Mouse (Mus musculus) 416B (cell line): ENCODE measurements around the gene Dchs2.
"Not testable (repeated sequence)": the region's sequence is repeated elsewhere in the genome, so short reads cannot be mapped to it uniquely, and the experiment has no call there.

Experiments used
- DNase-seq: peaks from one replicate; pipeline ENCODE4 v3.0.0; 2011; ENCODE audit warnings: low read depth

Dchs2 gene

DNA sequence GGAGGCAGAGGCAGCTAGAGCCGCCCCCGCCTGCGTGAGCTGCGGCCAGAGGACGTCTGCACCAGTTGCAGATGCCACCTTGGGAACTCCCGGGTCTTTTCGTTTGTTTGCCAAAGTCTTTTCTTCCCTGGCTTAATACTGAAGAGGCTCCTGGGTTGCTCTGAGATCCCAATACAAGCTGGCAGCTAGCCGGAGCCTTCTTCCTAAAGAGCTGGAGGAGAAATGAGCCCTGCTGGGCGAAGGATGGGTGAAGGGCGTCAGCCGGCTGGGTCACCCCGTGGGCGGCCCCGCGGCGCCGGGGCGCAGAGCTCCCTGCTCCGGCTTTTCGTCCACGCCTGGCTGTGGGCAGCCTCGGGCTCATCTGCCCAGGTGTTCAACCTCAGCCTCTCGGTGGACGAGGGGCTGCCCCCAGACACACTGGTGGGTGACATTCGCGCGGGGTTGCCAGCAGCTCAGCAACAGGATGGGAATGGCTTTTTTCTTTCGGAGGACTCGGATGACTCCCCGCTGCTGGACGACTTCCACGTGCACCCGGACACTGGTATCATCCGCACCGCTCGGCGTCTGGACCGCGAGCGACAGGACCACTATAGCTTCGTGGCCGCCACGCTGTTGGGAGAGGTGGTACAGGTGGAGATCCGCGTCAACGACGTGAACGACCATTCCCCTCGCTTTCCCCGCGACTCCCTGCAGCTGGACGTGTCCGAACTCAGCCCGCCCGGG, at the start of gene Dchs2:
Dchs2 (plus strand) TSS at position 223 of the 723 bp plus-strand sequence.
- no peak for DNase-seq

DNA sequence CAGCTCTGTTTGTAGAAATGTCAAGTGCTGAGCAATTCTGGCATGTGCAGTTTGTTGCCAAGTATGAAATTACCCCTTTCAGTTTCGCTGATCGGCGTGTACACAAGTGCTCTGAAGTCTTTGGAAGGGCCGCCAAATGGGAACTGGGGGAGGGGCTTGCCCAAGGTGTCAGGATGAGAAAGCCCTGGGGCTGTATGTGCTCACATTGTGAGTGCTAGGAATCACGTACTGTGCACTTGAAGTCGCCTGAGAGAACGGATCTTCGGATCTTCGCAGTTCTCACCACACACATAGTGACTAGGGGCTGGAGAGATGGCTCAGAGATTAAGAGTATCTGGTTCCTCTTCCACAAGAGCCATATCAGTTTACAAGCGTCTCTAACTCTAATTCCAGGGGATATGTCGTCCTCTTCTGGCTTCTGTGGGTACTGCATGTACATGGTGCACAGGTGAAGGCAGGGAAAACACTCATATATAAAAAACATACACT, 47.1 kb upstream of the Dchs2 start:
- DNase-seq = peak; percentile 89

DNA sequence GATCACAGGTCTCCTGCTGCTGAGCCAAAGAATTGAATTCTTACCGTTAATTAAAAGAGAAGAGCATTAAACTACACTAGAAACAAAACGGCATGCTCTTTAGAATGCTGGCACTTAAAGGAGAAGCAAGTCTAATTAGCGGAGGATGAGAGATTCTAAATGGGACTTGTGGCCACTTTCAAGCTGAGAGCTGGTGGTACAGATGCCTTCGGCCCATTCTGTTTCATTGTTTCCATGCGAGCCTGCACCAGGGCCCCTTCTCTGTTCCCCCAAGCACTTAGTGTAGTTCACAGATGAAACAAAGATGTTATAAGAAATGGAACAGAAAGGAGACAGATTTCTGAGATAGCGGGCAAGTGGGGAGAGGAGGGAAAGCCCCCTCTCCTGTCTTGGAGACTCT, 30.2 kb upstream of the Dchs2 start:
- DNase-seq = no peak

DNA sequence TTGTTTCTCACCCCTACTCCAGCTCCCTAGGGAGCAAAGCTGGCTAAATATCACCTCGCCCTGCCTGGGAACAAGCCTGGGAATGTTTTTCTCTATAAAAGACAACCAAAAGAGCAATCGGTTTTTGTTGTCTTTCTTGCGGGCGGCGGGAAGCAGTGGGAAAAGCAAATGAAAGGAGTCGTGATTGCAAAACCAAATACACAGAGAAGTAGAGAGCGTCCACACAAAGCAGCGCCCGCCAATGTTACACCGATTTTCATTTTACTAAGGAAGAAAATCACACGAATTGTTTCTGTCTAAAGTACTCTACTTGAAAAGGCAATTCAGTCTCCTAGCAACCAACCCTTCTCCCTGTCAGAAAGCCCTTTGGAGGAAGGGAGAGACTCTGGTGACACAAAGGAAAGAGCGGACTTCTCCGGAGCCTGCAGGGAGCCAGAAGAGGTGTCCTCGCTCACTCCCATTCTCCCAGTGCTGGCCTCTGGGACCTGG, 29.2 kb upstream of the Dchs2 start:
- DNase-seq = no peak

DNA sequence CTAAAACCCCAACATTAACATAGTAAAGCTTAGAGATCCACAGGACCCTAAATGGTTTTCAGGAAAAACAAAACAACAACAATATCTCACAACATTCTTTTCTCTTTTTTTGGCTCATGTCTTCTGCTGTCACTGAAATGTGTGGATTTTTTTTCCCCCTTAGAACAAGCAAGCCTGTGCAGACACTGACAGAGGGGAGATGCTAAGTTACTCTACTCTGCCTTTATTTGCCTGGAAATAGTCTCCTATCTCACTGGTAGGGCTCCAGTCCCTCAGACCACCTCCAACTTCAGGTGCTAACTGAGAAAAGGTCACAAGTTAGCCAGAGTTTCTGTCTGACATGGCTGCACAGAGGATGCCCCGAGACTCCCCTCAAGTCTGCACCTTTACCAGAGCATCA, 28.6 kb upstream of the Dchs2 start:
- no peak for DNase-seq

DNA sequence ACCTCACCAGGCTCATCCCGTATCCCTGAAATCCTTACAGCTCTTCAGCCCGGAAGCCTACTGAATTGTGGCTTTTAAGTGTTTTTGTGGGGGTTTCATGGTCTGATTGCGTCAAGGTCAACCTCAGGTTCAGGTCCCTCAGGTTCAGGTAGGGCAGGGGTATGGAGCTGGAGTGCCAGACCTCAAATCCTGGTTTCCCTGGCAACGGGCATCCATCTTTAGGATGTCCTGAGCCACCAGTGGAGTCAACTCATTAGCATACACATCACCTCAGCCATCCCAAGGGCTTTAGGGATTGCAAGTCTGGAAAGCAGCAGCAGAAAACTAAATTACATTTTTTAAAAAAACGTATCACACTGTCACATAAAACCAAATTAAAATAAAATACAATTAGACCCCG, 28.1 kb upstream of the Dchs2 start:
- DNase-seq = no peak

DNA sequence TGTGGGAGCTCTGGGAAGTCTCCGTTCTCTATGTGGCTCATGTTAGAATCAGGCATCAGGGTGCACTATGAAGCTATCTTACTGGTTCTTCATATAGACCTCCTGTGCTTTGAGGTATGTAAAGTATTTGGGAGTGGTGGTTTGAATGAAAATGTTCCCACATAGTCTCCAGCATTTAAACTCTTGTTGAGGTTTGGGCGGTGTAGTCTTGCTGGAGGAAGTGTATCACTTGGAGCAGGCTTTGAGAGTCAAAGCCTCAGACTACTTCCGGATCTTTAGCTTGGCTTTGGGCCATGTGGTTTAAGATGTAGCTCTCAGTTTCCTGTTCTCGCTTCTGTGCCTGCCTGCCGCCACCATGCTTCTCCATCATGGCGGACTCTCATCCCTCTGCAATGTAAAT, 25.5 kb upstream of the Dchs2 start:
- DNase-seq = peak; percentile 25

DNA sequence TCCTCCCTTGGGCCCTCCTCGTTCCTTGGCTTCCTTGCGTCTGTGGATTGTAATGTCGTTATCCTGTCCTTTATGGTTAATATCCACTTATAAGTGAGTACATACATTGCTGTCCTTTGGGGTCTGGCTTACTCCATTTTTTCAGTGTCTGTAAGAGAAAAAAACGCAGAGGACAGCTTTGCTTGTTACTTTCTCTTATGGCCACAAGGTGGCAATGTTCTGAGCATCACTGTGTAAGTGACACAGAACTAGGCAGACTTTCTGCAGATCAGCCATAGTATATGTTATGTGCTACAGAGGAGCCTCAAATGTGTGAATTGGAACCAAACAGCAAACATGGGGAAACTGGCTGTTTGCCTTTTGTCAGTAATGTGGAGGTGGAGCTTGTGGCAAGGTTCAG, 17.6 kb upstream of the Dchs2 start:
- DNase-seq = peak; percentile 51

DNA sequence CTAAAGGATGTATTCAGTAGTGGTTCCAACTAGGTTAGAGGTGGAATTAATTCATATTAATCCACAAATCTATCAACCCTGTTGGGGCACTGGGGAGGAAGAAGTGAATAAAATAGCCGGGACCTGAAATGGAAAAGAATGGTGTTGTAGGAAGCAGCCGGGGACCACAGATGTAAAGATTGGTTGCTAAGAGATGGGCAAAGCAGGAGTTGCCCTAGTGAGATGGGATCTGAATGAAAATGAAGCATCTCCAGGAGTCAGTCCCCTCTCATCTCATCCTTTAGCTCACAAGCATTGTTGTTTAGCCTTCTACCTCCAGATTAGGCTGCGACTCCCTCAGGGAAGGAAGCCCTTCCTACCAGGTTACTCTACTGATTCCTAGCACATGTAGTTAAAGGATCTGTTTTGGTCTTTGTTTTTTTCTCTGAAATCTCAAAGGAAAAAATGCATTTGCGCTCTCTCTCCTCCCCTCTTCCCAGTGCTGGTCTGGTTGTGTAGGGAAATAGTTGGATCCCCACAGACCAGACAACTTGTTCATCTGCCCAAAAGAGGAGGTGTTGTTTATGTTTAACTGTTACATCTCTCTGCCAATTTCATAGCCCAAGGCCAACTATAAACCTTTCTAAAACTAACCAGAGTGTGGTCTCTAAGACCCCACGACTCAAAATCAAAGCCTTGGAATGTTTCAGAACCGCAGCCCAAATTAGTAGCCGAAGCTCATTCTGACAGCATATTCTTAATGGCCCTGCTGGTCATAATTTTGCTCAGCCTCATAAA, 16.1 kb upstream of the Dchs2 start:
- no peak for DNase-seq

DNA sequence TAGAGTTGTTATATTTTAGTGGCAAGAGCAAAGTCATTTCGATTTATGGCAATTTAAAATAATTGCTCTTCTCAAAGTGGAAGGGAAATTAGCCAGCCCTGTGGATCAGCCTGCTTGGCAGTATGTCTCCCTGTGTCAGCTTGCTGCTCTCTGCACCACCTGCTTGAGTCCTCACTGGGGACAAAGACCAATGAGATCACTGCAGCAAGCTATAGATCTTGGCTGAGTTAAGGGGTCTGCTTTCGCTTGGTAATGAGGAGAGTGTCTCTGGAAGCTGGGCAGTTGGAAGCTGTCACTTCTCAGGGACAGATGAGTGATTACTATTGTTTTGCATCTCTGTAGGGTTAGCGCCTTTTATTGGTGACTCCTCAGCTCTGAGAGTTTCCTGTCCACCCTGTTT, 14.9 kb upstream of the Dchs2 start:
- DNase-seq = no peak

DNA sequence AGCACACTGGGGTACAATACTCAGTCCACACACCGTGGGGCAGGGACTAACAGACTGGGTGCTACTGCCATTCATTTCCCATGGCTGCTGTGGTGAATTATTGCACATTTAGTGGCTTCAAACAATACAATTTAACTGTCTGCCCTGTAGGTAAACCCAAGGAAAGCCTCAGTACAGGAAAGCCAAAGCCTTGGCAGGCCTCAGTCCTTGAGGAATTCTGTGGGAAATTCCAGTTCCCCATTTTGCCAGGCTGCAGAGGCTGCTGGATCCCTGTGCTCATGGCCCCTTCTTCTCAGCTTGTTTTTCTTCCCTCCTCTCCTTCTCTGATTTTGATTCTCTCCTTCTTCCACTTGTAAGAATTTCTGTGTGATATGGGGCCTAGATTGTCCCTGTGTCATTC, 12.8 kb upstream of the Dchs2 start:
- DNase-seq = no peak

DNA sequence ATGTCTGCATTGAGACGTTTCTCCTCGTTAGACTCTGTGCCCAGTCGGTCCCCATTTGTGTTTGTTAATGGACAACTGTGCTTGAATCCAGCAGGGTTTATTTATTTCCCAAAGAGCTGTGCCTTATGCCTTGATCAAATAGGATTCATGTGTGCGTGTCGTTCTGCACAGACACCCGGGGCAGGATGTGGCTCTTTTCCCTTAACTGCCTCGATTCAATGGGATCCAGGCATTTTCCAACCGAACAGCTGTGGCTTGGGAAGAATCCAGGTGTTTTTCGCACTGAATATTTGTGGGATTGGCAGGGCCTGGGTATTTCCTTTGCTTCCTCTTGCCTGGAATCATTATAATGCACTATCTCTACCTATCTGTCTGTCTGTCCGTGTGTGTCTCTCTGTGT, 10.2 kb upstream of the Dchs2 start:
- DNase-seq = no peak

DNA sequence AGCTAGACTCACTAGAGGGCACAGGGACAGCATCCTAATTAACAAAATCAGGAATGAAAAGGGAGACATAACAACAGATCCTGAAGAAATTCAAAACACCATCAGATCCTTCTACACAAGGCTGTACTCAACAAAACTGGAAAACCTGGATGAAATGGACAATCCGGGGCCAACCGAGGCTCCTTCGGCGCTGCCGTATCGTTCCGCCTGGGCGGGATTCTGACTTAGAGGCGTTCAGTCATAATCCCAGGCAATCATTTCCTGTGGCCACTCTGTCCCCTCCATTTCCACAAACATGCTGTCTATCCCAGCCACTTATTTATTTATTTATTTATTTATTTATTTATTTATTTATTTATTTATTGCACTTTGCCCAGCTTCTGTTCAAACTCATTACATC, 3.8 kb upstream of the Dchs2 start:
- DNase-seq = not testable (repeated sequence)

DNA sequence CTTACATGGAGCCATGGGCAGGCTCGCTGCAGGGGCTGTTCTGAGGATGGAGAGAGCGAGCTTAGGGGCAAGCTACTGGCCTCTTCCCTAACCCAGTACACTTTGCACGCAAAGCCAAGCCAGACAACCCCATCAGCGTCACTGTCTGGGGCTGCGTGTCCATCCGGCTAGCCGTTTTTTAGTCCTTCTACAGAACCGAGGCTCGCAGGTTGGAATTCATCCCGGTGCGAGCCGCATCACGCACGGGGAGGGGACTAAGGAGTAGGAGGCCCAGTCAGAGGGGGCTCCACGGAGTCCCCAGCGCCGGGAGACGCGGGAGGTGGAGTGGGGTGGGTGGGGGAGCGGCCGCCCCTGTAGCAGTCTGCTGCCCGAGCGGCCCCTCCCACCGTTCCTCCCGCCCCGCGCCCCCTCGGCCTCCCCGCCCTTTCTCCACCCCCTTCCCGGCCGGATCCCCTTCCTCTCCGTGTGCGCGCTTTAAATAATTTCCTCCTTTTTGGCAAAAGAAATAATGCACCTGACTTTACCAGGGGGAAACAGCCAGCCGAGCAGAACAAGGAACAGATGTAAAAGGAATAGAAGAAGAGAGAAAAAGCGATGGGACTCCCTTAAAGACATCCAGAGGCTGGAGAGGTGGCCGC, 541 bp upstream of the Dchs2 start:
- DNase-seq = no peak

DNA sequence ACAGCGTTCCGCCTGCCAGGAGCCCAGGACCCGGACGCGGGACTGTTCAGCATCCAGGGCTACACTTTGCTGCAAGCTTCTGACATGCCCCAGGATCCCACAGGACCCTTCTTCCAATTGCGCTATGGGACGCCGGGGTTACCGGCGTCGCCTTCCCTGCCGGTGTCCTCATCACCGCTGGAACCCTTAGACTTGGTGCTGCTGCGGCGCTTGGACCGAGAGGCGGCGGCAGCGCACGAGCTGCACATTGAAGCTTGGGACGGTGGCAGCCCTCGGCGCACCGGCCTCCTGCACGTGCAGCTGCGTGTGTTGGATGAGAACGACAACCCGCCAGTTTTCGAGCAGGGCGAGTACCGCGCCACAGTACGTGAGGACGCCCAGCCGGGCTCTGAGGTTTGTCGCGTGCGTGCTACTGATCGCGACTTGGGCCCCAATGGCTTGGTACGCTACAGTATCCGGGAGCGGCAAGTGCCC, 738 bp downstream of the Dchs2 start:
- no peak for DNase-seq

DNA sequence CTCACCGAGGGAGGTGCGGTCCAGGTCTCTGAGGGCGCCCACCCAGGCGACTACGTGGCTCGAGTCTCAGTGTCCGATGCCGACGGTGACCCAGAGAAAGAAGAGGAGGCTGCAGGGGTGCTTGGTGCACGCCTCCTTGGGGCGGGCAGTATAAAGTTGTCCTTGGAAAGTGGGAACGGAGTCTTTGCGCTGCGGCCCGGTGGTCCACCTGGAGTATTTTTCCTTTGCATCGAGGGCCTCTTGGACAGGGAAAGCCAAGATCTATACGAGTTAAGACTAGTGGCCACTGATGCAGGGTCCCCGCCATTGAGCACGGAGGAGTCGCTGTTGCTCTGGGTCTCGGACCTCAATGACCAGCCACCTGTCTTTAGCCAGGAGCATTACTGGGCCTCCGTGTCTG, 1.4 kb downstream of the Dchs2 start:
- DNase-seq = no peak

DNA sequence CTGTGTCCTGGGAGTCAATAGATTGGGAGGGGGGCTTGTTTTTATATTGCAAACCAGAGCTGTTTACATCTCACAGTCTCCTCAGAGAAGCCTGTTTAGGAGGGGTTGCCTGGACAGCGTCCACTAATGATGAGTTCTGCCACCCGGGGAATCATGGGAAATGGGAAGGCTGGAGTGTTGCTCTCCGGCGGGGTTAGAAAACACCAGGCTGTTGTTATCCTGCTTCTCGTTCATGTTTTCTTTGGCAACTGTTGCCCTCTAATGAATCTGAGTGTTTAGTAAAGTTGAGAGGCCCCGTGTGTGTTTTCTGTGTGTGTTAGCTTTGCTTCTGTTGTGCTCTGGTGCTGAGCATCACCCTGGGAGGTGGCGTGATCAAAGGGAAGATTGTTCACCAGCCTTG, 8.7 kb downstream of the Dchs2 start:
- no peak for DNase-seq

DNA sequence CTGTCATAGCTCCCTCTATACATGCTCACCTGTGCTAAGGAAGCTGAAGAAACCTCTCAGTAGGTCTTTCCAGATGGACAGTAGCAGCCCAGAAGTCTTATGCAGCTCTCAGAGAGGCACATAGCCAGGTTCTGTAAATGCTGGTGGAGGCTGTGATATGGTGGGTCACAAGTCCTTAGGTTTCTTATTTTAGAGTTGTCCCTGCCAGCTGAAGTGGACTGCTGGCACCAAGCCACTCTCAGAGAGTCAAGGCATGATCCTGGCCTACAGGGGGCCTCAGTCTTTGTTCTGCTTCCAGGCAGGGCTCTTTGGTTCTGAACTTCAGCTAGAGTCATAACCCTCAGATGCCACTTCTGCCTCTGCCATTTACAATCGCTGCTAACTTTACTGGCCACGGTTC, 11.1 kb downstream of the Dchs2 start:
- DNase-seq = no peak

DNA sequence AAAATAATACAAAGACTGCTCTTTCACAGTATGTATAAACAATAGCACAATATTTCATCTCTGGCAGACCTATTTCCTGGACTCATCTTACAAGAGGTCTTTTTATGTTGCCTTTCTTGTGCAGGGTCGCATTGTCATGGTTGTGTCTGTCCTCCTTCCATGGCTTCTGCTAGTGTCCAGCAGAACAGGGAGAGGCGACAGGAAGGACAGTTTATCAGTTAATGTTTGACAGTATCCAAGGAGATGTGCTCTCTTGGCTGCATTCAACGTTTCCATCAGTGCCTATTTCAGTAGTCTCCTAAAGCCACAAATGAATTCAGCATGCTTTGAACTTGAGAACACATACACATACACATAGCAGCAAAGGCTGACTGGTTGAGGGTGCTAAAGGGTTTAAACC, 17.9 kb downstream of the Dchs2 start:
- DNase-seq = no peak

DNA sequence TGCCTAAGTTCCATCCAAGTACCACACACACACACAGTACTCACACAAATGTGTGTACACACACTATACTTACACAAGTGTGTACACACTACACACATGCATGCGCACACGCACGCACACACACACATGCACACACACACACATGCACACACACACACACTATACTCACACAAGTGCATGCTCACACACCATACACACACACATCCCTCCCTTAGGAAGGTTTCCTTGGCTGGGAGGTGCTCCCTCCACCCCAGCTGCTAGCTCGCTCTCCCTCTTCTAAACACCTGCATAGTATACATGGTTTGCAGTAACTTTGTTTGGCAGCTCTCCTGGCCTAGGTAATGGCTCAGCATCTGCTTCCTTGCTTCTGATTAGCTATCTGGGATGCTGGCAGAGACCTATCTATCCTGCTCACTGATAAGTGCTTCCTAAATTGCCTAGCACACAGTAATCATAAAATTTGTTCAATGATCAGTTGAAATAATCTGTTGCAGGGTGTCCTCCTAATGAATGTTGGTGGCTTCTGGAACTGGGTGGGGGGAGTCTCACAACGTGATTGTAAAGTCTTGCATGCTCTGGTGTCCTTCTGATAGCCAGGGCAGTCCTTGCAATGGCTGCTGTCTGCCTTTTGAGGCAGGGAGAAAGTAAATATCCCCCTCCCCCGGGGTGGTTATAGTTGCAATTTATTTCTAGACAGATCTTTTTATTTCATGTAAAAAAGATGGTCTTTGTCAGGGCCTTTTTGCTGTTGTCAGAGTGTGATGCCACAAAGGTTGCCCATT, 19.7 kb downstream of the Dchs2 start:
- no peak for DNase-seq

DNA sequence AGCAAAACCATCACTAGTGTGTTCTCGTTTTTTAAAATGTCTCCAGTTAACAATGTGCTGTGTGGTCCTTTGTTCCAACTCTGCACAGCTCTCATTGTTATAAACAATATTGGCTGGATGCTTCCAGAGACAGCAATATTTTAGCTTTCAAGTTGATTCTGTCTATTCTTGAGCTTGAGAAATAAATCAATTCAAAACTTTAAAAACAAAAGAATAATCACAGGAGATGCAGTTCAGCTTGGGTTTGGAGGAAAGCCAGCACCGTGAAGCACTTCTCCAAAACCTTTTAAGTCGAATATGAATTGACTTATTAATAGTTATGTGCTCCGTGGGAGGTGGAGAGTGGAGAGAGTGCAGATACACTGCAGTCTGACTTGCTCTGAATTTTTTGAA, 20.3 kb downstream of the Dchs2 start:
- DNase-seq = no peak

DNA sequence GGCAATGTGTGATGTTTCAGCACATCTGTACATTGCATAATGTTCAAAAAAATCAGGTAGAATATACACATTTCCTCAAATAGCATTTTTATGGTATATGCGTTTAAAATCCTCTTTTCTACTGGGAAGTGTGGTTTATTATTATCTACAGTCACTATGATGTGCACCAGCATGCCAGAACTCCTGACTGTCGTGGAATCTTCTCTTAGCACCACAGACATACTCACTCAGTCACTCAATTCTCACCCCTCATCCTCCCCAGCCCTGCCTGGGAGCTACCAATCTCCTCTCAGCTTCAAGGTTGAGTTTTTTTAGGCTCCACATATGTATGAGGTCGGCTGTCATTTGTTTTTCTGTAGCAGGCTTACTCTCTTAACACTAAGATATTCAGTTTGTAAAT, 20.8 kb downstream of the Dchs2 start:
- DNase-seq = no peak
